Mouse (Mus musculus) lung, embryonic 16.5 days (tissue): ENCODE measurements around the gene Rnps1. TPM values are rescaled to one million over a fixed set of nuclear protein-coding genes. Genes with fewer than 3 reads are reported as not detected.

Experiments
- ATAC-seq: fragments of 200-750 bp; cut with Nextera tagmentation; 2 replicates; pipeline ENCODE4 v1.8.0; 2017; ENCODE audit warnings: low read depth, mild to moderate bottlenecking, moderate library complexity
- H3K27ac ChIP-seq: fragments of 300-500 bp; sonication (generic); 2 replicates; pipeline ENCODE4 v1.5.1; 2014; ENCODE audit warnings: mild to moderate bottlenecking, control low read depth, low read length
- H3K27me3 ChIP-seq: fragments of 300-500 bp; sonication (generic); 2 replicates; pipeline ENCODE4 v1.6.1; 2014; ENCODE audit warnings: low read depth, low read length, mixed read lengths; ENCODE audit not compliant: control insufficient read depth, insufficient read depth
- H3K36me3 ChIP-seq: fragments of 300-500 bp; sonication (generic); 2 replicates; pipeline ENCODE4 v1.6.1; 2014; ENCODE audit warnings: low read length; ENCODE audit not compliant: control insufficient read depth, insufficient read depth
- H3K4me1 ChIP-seq: fragments of 300-500 bp; sonication (generic); replicated peaks from 2 replicates; pipeline ENCODE4 v1.6.1; 2014; ENCODE audit warnings: low read length, mixed read lengths; ENCODE audit not compliant: control insufficient read depth, insufficient read depth
- H3K4me2 ChIP-seq: fragments of 300-500 bp; sonication (generic); 2 replicates; pipeline ENCODE4 v1.6.1; 2014; ENCODE audit warnings: low read depth, low read length, control low read depth
- H3K4me3 ChIP-seq: fragments of 300-500 bp; sonication (generic); 2 replicates; pipeline ENCODE4 v1.5.1; 2014; ENCODE audit warnings: mild to moderate bottlenecking, low read length, control low read depth
- H3K9ac ChIP-seq: fragments of 300-500 bp; sonication (generic); 2 replicates; pipeline ENCODE4 v1.6.1; 2014; ENCODE audit warnings: low read length, control low read depth
- H3K9me3 ChIP-seq: fragments of 300-500 bp; sonication (generic); 2 replicates; pipeline ENCODE4 v1.6.1; 2016; ENCODE audit warnings: low read length; ENCODE audit not compliant: control insufficient read depth
- WGBS: fragments of 180-500 bp; shearing (Covaris S2); extraction: QIAGEN DNeasy Blood & Tissue Kit; methylation state at CpG from one replicate; pipeline ENCODE4 v1.1.7; 2014; 5-methylcytosine and 5-hydroxymethylcytosine counted together
- polyA plus RNA-seq: library from polyadenylated mRNA; unstranded; fragments of >200 nt; fragmentation: Nextera tagmentation; extraction: Ambion mirVana; gene quantifications from 2 replicates; pipeline ENCODE4 v1.2.1, GENCODE M21; 2015

Gene Rnps1
- polyA plus RNA-seq, 1 experiment from 2014 or later = 246 TPM

GRCm38 (mm10) chr17:24461580-24461979 is 47.2 kb downstream of the Rnps1 start:
- H3K27me3 ChIP-seq = no peaks in the 10 kb centered on the region
- no peaks in the 10 kb centered on the region for H3K4me1 ChIP-seq
- H3K4me3 ChIP-seq = no peak overlapping the region
- H3K9me3 ChIP-seq = no peaks in the 10 kb centered on the region
- WGBS = 64% methylated on average over 2 of the region's 2 CpGs
- no peak overlapping the region for H3K9ac ChIP-seq
- H3K4me2 ChIP-seq = no peak overlapping the region
- no peak for ATAC-seq
- no peaks in the 10 kb centered on the region for H3K36me3 ChIP-seq
- no peak overlapping the region for H3K27ac ChIP-seq

GRCm38 (mm10) chr17:24462932-24463331 is 48.6 kb downstream of the Rnps1 start:
- 64% methylated on average over 1 of the region's 1 CpGs for WGBS
- ATAC-seq = no peak
- Histone ChIP-seq H3K4me1 (no peaks in the 10 kb centered on the region), H3K9me3 (no peaks in the 10 kb centered on the region), H3K27me3 (no peaks in the 10 kb centered on the region), H3K36me3 (no peaks in the 10 kb centered on the region), H3K4me2 (no peak overlapping the region), H3K27ac (no peak overlapping the region), H3K9ac (no peak overlapping the region), H3K4me3 (no peak overlapping the region)

- Histone ChIP-seq H3K36me3 (no peaks in the 10 kb centered on the region), H3K27ac (no peak overlapping the region), H3K27me3 (no peaks in the 10 kb centered on the region), H3K9me3 (no peaks in the 10 kb centered on the region), H3K4me1 (no peaks in the 10 kb centered on the region), H3K9ac (no peak overlapping the region), H3K4me3 (no peak overlapping the region), H3K4me2 (no peak overlapping the region)
- ATAC-seq = no peak
- 49% methylated on average over 6 of the region's 6 CpGs for WGBS
These were observed 49.2 kb downstream of the Rnps1 start for GRCm38 (mm10) chr17:24463374-24464133.

- ATAC-seq = no peak
- H3K9ac ChIP-seq = no peak overlapping the region
- H3K4me3 ChIP-seq = no peak overlapping the region
These were observed 54.4 kb downstream of the Rnps1 start for GRCm38 (mm10) chr17:24468636-24469246.

GRCm38 (mm10) chr17:24469336-24469909 is 55.1 kb downstream of the Rnps1 start:
- no peak for ATAC-seq

More at GRCm38 (mm10) chr17:24468636-24469246, 54.4 kb downstream of the Rnps1 start:
- no peaks in the 10 kb centered on the region for H3K27me3 ChIP-seq
- no peaks in the 10 kb centered on the region for H3K9me3 ChIP-seq
- H3K4me2 ChIP-seq = no peak overlapping the region
- peaks cover 23% of the 10 kb centered on the region for H3K4me1 ChIP-seq
- no peak overlapping the region for H3K27ac ChIP-seq
- H3K36me3 ChIP-seq = no peaks in the 10 kb centered on the region
- WGBS = 91% methylated on average over 5 of the region's 5 CpGs

GRCm38 (mm10) chr17:24469910-24470602 is 55.7 kb downstream of the Rnps1 start, which contains the start of the genes E4f1 and Pgp:
Gene E4f1, minus strand, starts transcription at chr17:24470313.
Gene Pgp, plus strand, starts transcription at chr17:24470392.
- Histone ChIP-seq H3K36me3 (peaks cover 4% of the 10 kb centered on the region), H3K27ac (peak within 1 kb of the TSS; percentile 89), H3K9me3 (no peaks in the 10 kb centered on the region), H3K27me3 (no peaks in the 10 kb centered on the region), H3K4me3 (peak within 1 kb of the TSS; percentile 86), H3K4me1 (peaks cover 23% of the 10 kb centered on the region), H3K9ac (peak within 1 kb of the TSS; percentile 94), H3K4me2 (peak within 1 kb of the TSS; percentile 94)
- ATAC-seq = peak; percentile 99
- WGBS = under 1% methylated on average over 56 of the region's 75 CpGs

More at GRCm38 (mm10) chr17:24469336-24469909, 55.1 kb downstream of the Rnps1 start:
- Histone ChIP-seq H3K27ac (peak overlapping the region; percentile 89), H3K27me3 (no peaks in the 10 kb centered on the region), H3K4me2 (peak overlapping the region; percentile 94), H3K9ac (peak overlapping the region; percentile 94), H3K4me1 (peaks cover 23% of the 10 kb centered on the region), H3K9me3 (no peaks in the 10 kb centered on the region), H3K36me3 (no peaks in the 10 kb centered on the region), H3K4me3 (peak overlapping the region; percentile 86)
- WGBS = 16% methylated on average over 7 of the region's 7 CpGs

- WGBS = 1% methylated on average over 67 of the region's 68 CpGs
- Histone ChIP-seq H3K27ac (peak overlapping the region; percentile 58), H3K9ac (peak overlapping the region; percentile 94), H3K36me3 (peaks cover 12% of the 10 kb centered on the region), H3K4me3 (peak overlapping the region; percentile 86), H3K4me1 (peaks cover 23% of the 10 kb centered on the region), H3K9me3 (no peaks in the 10 kb centered on the region), H3K27me3 (no peaks in the 10 kb centered on the region), H3K4me2 (peak overlapping the region; percentile 94)
- peak; percentile 35 for ATAC-seq
These were observed 56.5 kb downstream of the Rnps1 start for GRCm38 (mm10) chr17:24470701-24471527.

GRCm38 (mm10) chr17:24472512-24472911 is 58.1 kb downstream of the Rnps1 start:
- peaks cover 23% of the 10 kb centered on the region for H3K36me3 ChIP-seq
- no peak for ATAC-seq
- peaks cover 23% of the 10 kb centered on the region for H3K4me1 ChIP-seq
- H3K4me2 ChIP-seq = no peak overlapping the region
- H3K27ac ChIP-seq = no peak overlapping the region
- 67% methylated on average over 4 of the region's 4 CpGs for WGBS
- no peak overlapping the region; the same call in 1 of the 2 replicates for H3K9ac ChIP-seq
- H3K9me3 ChIP-seq = no peaks in the 10 kb centered on the region
- H3K4me3 ChIP-seq = no peak overlapping the region
- H3K27me3 ChIP-seq = no peaks in the 10 kb centered on the region
